Mouse (Mus musculus): ENCODE measurements around the gene Sec14l5. TPM values are rescaled to one million over a fixed set of nuclear protein-coding genes. Genes with fewer than 3 reads are reported as not detected.

Gene Sec14l5
- polyA plus RNA-seq, 1 experiment from 2014 or later: 0.81 TPM

DNA sequence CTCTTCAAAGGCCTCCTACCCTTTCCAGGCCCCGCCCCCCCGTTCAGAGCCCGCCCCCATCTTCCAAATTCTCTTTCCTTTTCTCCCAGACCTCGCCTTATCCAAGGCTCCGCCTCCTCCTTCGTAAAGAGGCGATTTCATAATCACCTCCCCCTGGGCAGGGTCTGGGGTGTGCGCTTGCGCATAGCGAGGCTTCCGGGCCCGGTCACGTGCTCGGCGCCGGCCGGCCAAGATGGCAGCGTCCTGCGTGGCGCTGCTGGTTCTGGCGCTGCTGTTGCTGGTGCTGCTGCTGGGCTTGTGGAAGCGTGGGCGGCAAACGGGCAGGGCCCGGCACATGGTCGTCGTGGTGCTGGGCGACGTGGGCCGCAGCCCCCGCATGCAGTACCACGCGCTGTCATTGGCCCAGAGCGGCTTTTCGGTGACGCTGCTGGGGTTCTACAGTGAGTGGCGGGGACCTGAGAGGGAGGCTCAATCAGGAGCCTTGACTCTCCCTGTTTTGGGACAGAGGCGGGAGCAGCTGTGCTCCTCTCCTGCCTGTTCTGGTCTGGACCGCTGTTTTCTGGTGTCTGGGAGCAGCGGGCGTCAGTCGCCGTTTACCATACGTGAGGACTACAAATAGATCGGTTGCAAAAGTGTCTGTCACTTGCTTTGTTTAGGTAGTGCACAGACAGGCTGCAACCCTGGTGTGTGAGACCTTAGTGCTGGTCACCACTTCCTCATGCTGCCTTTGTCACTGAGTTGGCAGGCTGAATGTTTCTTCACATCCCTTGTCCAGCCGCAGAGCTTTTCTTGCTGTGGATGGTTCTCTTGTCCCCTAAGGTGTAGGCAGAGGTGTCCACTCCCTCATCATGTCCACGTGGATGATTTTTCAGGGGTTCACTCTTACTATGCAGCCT, 86.8 kb downstream of the Sec14l5 start, which contains the start of gene Alg1:
Alg1 (plus strand) TSS at position 204 of the 896 bp plus-strand sequence.
- Histone ChIP-seq H3K9ac (ENCODE audit: low read length) (peak within 1 kb of the TSS; percentile 75), H3K4me3 (ENCODE audit: low read depth, low read length) (peak within 1 kb of the TSS; percentile 74), H3K4me1 (ENCODE audit: control insufficient read depth, insufficient read depth, low read length) (peaks cover 4% of the 10 kb centered on the region; the same call in 1 of the 2 replicates), H3K4me2 (ENCODE audit: low read depth) (peak within 1 kb of the TSS; percentile 82), H3K27ac (ENCODE audit: low read depth, low read length) (no peak within 1 kb of the TSS), H3K27me3 (ENCODE audit: control insufficient read depth, insufficient read depth, low read length) (no peaks in the 10 kb centered on the region), H3K9me3 (ENCODE audit: control insufficient read depth, low read length) (no peaks in the 10 kb centered on the region), H3K36me3 (ENCODE audit: control insufficient read depth, insufficient read depth, low read length) (no peaks in the 10 kb centered on the region)
- peak; percentile 93 for ATAC-seq (ENCODE audit: insufficient read depth, low FRiP score, low TSS enrichment)
- WGBS: 2% methylated on average over 47 of the region's 47 CpGs
- DNase-seq (ENCODE audit: low spot score): peak; percentile 93

Small RNA genes within 50 kb of the gene (microRNA-seq; reads per million reads assigned to microRNA genes)
- gene Gm23689 (not detected), gene Gm26095 (not detected), gene Mir6364 (not detected)

Other genes starting within 250 kb of the Sec14l5 start
- 140 and 141 TPM in 2 replicates for gene Nudt16l1, start 208.3 kb upstream of the Sec14l5 start, polyA plus RNA-seq (2014; fragmentation: Nextera tagmentation; extraction: Ambion mirVana)
- gene Anks3, start 182.9 kb upstream of the Sec14l5 start, polyA plus RNA-seq (2014; fragmentation: Nextera tagmentation; extraction: Ambion mirVana): 42.4 and 44.9 TPM in 2 replicates
- gene Sept12, start 149.3 kb upstream of the Sec14l5 start, polyA plus RNA-seq (2014; fragmentation: Nextera tagmentation; extraction: Ambion mirVana): not detected in 2 replicates
- 1.4 TPM in 1 of 2 replicates, not detected in the other for gene Smim22, start 139.8 kb upstream of the Sec14l5 start, polyA plus RNA-seq (2014; fragmentation: Nextera tagmentation; extraction: Ambion mirVana)
- gene Rogdi, start 133.6 kb upstream of the Sec14l5 start, polyA plus RNA-seq (2014; fragmentation: Nextera tagmentation; extraction: Ambion mirVana): 83.0 and 88.0 TPM in 2 replicates
- 178 and 199 TPM in 2 replicates for gene Glyr1, start 97.2 kb upstream of the Sec14l5 start, polyA plus RNA-seq (2014; fragmentation: Nextera tagmentation; extraction: Ambion mirVana)
- gene Ubn1, start 97.1 kb upstream of the Sec14l5 start, polyA plus RNA-seq (2014; fragmentation: Nextera tagmentation; extraction: Ambion mirVana): 22.6 and 24.5 TPM in 2 replicates
- gene Ppl, start 14.7 kb upstream of the Sec14l5 start, polyA plus RNA-seq (2014; fragmentation: Nextera tagmentation; extraction: Ambion mirVana): 1.1 TPM in 2 replicates
- 13.6 and 16.9 TPM in 2 replicates for gene Nagpa, start 56.9 kb downstream of the Sec14l5 start, polyA plus RNA-seq (2014; fragmentation: Nextera tagmentation; extraction: Ambion mirVana)
- 5.2 and 6.5 TPM in 2 replicates for gene AU021092, start 75.2 kb downstream of the Sec14l5 start, polyA plus RNA-seq (2014; fragmentation: Nextera tagmentation; extraction: Ambion mirVana)
- 26.1 and 26.9 TPM in 2 replicates for gene Alg1, start 86.5 kb downstream of the Sec14l5 start, polyA plus RNA-seq (2014; fragmentation: Nextera tagmentation; extraction: Ambion mirVana)
- 10.6 and 15.2 TPM in 2 replicates for gene Eef2kmt, start 108.9 kb downstream of the Sec14l5 start, polyA plus RNA-seq (2014; fragmentation: Nextera tagmentation; extraction: Ambion mirVana)